Mouse (Mus musculus) liver, postnatal 0 days (tissue): ENCODE measurements around the gene Stil.

Experiments
- CTCF ChIP-seq: sonication (generic); IDR thresholded peaks from 2 replicates; pipeline ENCODE4 v1.5.1; 2016; ENCODE audit warnings: antibody characterized with exemption, low read depth
- EP300 ChIP-seq: IDR thresholded peaks from 2 replicates; pipeline ENCODE4 v1.6.1; 2016; ENCODE audit warnings: antibody characterized with exemption, low read depth, mild to moderate bottlenecking

DNA sequence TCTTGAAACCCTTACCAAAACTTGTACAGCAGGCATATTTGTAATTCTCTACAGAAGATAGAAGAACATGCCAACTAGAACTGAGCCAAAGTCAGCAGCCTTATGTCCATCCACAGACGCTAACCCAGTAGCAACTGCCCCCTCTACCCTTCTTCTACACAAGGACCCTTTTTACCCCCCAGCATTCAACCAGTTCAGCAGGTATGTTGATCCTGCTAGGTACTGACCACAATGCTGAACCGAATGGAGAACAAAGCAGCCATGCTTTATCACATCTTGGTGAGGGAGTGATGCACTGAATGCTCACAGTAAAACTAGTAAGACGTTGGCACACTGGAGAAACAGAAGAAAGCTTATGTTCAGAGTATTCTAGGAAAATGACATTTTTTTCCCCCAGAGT, 45.7 kb downstream of the Stil start:
- no peak for TF ChIP-seq CTCF
- no peak for TF ChIP-seq EP300
